Mouse (Mus musculus) midbrain, embryonic 16.5 days (tissue): ENCODE results near the gene Cse1l. TPM values are rescaled to one million over a fixed set of nuclear protein-coding genes. Genes with fewer than 3 reads are reported as not detected.

Source experiments
- ATAC-seq: fragments of 200-750 bp; cut with Nextera tagmentation; 2 replicates; pipeline ENCODE4 v1.8.0; 2017; ENCODE audit warnings: moderate TSS enrichment
- H3K27ac ChIP-seq: fragments of 300-500 bp; sonication (generic); 2 replicates; pipeline ENCODE4 v1.5.1; 2014; ENCODE audit warnings: mild to moderate bottlenecking, low read length, mixed read lengths
- H3K27me3 ChIP-seq: fragments of 300-500 bp; sonication (generic); 2 replicates; pipeline ENCODE4 v1.6.1; 2014; ENCODE audit warnings: low read depth, low read length, mixed read lengths; ENCODE audit not compliant: control insufficient read depth, insufficient read depth
- H3K36me3 ChIP-seq: fragments of 300-500 bp; sonication (generic); 2 replicates; pipeline ENCODE4 v1.6.1; 2014; ENCODE audit warnings: mild to moderate bottlenecking, low read length, moderate library complexity, mixed read lengths; ENCODE audit not compliant: control insufficient read depth, insufficient read depth
- H3K4me1 ChIP-seq: fragments of 300-500 bp; sonication (generic); 2 replicates; pipeline ENCODE4 v1.6.1; 2014; ENCODE audit warnings: mild to moderate bottlenecking, low read length, mixed read lengths; ENCODE audit not compliant: control insufficient read depth, insufficient read depth
- H3K4me2 ChIP-seq: fragments of 300-500 bp; sonication (generic); 2 replicates; pipeline ENCODE4 v1.6.1; 2014; ENCODE audit warnings: mild to moderate bottlenecking, low read length, mixed read lengths
- H3K4me3 ChIP-seq: fragments of 300-500 bp; sonication (generic); 2 replicates; pipeline ENCODE4 v1.5.1; 2014; ENCODE audit warnings: low read depth, mild to moderate bottlenecking, low read length, moderate library complexity, mixed read lengths
- H3K9ac ChIP-seq: fragments of 300-500 bp; sonication (generic); 2 replicates; pipeline ENCODE4 v1.6.1; 2014; ENCODE audit warnings: low read depth, low read length, mixed read lengths
- H3K9me3 ChIP-seq: fragments of 300-500 bp; sonication (generic); replicated peaks from 2 replicates; pipeline ENCODE4 v1.6.1; 2014; ENCODE audit warnings: mild to moderate bottlenecking, low read length, mixed read lengths; ENCODE audit not compliant: control insufficient read depth, poor library complexity, severe bottlenecking
- WGBS: fragments of 180-500 bp; shearing (Covaris S2); extraction: QIAGEN DNeasy Blood & Tissue Kit; methylation state at CpG from one replicate; pipeline ENCODE4 v1.1.7; 2014; 5-methylcytosine and 5-hydroxymethylcytosine counted together
- polyA plus RNA-seq: library from polyadenylated mRNA; unstranded; fragments of >200 nt; fragmentation: Nextera tagmentation; extraction: Ambion mirVana; gene quantifications from 2 replicates; pipeline ENCODE4 v1.2.1, GENCODE M21; 2015

Cse1l gene
- polyA plus RNA-seq, 1 experiment from 2014 or later = 100 TPM

GRCm38 (mm10) chr2:166896368-166896767, 9.5 kb upstream of the Cse1l start:
- H3K9me3 ChIP-seq = no peaks in the 10 kb centered on the region
- 70% methylated on average over 13 of the region's 13 CpGs for WGBS
- no peak overlapping the region for H3K27ac ChIP-seq
- ATAC-seq = no peak
- no peak overlapping the region for H3K4me3 ChIP-seq
- H3K4me1 ChIP-seq = no peaks in the 10 kb centered on the region
- no peaks in the 10 kb centered on the region for H3K27me3 ChIP-seq
- H3K9ac ChIP-seq = no peak overlapping the region
- peaks cover 6% of the 10 kb centered on the region; the same call in 1 of the 2 replicates for H3K36me3 ChIP-seq
- no peak overlapping the region for H3K4me2 ChIP-seq

- H3K27ac ChIP-seq = no peak overlapping the region
- H3K36me3 ChIP-seq = peaks cover 6% of the 10 kb centered on the region; the same call in 1 of the 2 replicates
- 83% methylated on average over 12 of the region's 12 CpGs for WGBS
- H3K4me2 ChIP-seq = no peak overlapping the region
- no peaks in the 10 kb centered on the region for H3K27me3 ChIP-seq
- ATAC-seq = no peak
- H3K9ac ChIP-seq = no peak overlapping the region
- H3K4me3 ChIP-seq = no peak overlapping the region
- H3K9me3 ChIP-seq = no peaks in the 10 kb centered on the region
- H3K4me1 ChIP-seq = no peaks in the 10 kb centered on the region
Measured at GRCm38 (mm10) chr2:166896974-166897373, 8.9 kb upstream of the Cse1l start.

DNA sequence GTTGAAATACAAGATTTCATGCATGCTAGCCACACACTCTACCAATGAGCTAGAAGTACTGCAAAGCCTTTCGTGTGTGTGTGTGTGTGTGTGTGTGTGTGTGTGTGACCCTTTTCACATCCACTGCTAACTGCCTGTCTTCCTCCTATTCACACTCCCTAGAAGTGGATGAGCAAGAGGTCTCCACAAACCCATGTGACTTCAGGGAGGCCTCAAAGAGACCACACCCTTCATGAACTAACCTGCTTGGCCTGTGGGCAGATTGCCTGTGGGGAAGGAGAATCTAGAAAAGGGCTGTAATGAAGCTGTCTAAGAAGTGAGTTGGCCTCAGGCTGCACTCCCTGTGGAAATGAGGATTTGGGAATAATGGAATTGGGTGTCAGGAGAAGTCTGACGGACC, 6.7 kb upstream of the Cse1l start:
- no peak overlapping the region for H3K4me2 ChIP-seq
- peaks cover 4% of the 10 kb centered on the region; the same call in 1 of the 2 replicates for H3K36me3 ChIP-seq
- H3K27ac ChIP-seq = no peak overlapping the region
- no peaks in the 10 kb centered on the region for H3K27me3 ChIP-seq
- no peaks in the 10 kb centered on the region for H3K9me3 ChIP-seq
- 79% methylated on average over 2 of the region's 2 CpGs for WGBS
- H3K4me3 ChIP-seq = no peak overlapping the region
- no peak for ATAC-seq
- H3K9ac ChIP-seq = no peak overlapping the region
- H3K4me1 ChIP-seq = no peaks in the 10 kb centered on the region

DNA sequence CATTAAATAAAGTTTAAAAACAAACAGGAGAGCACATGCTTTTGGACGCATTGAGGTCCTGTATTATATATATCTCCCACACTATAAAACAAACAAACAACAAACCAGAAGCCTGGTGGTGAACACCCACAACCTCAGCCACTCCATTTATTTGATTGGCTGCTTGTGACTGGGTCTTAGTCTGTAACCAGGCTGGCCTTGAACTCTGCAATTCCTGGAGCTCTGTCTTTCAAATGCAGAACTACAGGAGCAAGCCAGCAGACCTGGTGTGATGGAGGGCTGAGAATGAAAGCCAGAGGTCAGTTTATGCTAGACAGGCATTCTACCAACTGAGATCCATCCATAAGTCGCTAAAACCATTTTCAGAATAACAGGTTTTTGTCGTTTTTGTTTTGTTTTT, 6.1 kb upstream of the Cse1l start:
- 68% methylated on average over 3 of the region's 3 CpGs for WGBS
- H3K27me3 ChIP-seq = no peaks in the 10 kb centered on the region
- H3K9ac ChIP-seq = no peak overlapping the region
- H3K36me3 ChIP-seq = peaks cover under 1% of the 10 kb centered on the region; the same call in 1 of the 2 replicates
- no peak overlapping the region for H3K4me2 ChIP-seq
- no peak overlapping the region for H3K27ac ChIP-seq
- no peak for ATAC-seq
- H3K4me3 ChIP-seq = no peak overlapping the region
- H3K9me3 ChIP-seq = no peaks in the 10 kb centered on the region
- H3K4me1 ChIP-seq = no peaks in the 10 kb centered on the region

DNA sequence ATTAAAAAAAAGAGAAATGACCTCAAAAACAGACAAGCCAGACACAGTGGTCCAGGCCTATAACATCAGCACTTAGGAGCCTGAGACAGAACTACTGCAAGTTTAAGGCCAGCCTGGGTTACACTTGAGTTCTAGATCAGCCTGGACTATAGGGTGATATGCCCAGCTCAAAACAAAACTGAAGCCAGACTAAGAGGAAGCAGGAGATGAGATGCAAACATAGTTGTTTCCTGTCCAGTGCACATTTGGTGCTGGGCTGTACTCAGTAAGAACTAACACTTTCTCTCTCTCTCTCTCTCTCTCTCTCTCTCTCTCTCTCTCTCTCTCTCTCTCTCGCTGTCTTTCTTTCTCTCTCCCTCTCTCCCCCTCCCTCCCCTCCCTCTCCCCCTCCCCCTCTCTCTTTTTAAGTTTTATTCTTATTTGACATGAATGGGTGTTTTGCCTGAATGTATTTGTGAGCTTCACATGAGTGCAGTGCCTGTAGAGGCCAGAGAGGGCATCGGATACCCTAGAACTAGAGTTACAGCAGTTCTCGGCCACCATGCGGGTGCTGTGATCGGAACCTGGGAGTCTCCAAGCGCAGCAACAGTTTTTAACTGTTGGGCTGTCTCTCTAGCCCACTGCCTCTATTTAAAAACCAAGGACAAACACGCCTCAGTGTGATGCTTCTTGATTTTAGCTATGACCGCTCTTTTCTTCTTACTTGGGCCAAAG, 4.9 kb upstream of the Cse1l start:
- WGBS = 86% methylated on average over 8 of the region's 8 CpGs
- Histone ChIP-seq H3K9me3 (no peaks in the 10 kb centered on the region), H3K27ac (no peak overlapping the region), H3K9ac (no peak overlapping the region), H3K4me1 (peaks cover 3% of the 10 kb centered on the region), H3K4me3 (no peak overlapping the region), H3K27me3 (no peaks in the 10 kb centered on the region), H3K4me2 (no peak overlapping the region), H3K36me3 (no peaks in the 10 kb centered on the region)
- no peak for ATAC-seq

DNA sequence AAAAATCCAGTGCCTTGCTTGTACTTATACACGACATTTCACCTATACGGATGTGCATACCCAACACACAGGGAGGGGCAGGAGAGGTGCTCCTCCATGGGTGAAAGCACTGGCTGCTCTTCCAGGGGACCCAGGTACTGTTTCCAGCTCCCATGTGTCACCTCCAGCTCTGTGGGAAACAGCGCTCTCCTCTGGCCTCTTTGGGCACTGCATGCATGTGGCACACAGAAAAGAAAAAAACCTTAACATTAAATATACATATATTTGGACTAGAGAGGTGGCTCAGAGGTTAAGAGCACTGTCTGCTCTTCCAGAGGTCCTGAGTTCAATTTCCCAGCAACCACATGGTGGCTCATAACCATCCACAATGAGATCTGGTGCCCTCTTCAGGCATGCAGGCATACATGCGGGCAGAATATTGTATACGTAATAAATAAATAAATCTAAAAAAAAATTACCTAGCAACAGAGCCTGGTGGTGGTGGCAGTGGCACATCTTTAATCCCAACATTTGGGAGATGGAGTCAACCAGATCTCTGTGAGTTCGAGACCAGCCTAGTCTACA, 2.0 kb upstream of the Cse1l start:
- 91% methylated on average over 6 of the region's 6 CpGs for WGBS
- H3K9ac ChIP-seq = no peak overlapping the region

GRCm38 (mm10) chr2:166906523-166907182, 813 bp downstream of the Cse1l start:
- peak; percentile 41 for ATAC-seq

More for the DNA sequence above, 2.0 kb upstream of the Cse1l start:
- Histone ChIP-seq H3K27ac (no peak overlapping the region), H3K4me1 (peaks cover 12% of the 10 kb centered on the region), H3K9me3 (no peaks in the 10 kb centered on the region), H3K4me2 (no peak overlapping the region), H3K4me3 (no peak overlapping the region), H3K36me3 (no peaks in the 10 kb centered on the region), H3K27me3 (no peaks in the 10 kb centered on the region)
- no peak for ATAC-seq

DNA sequence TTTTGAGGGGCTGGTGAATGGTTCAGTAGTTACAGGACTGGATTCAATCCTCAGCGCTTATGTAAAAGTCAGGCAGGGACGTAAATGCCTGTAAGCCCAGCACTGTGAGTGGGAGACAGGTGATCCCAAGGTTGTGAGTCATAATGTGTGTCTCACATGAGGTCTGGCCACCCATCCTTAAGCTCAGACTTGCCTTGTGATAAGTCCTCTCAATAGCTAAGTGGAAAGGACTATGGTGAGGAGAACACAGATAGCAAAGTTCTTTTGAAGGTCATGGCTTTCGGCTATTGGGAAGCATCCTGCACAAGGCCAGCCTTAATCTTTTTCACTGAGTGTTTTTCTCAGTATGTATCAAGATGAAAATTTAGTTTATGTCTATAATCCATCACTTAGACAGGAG, 3.9 kb downstream of the Cse1l start:
- H3K9ac ChIP-seq = no peak overlapping the region
- no peaks in the 10 kb centered on the region for H3K27me3 ChIP-seq
- H3K36me3 ChIP-seq = no peaks in the 10 kb centered on the region
- no peak overlapping the region for H3K4me3 ChIP-seq
- 98% methylated on average over 3 of the region's 3 CpGs for WGBS
- H3K4me2 ChIP-seq = no peak overlapping the region
- no peaks in the 10 kb centered on the region for H3K9me3 ChIP-seq
- no peak overlapping the region for H3K27ac ChIP-seq
- peaks cover 12% of the 10 kb centered on the region for H3K4me1 ChIP-seq
- no peak for ATAC-seq

More at GRCm38 (mm10) chr2:166906523-166907182, 813 bp downstream of the Cse1l start:
- no peaks in the 10 kb centered on the region for H3K36me3 ChIP-seq
- H3K4me3 ChIP-seq = peak overlapping the region; percentile 63
- under 1% methylated on average over 28 of the region's 28 CpGs for WGBS
- H3K27me3 ChIP-seq = no peaks in the 10 kb centered on the region
- peak overlapping the region; percentile 66 for H3K4me2 ChIP-seq
- H3K9me3 ChIP-seq = no peaks in the 10 kb centered on the region
- H3K27ac ChIP-seq = peak overlapping the region; percentile 98
- peaks cover 12% of the 10 kb centered on the region for H3K4me1 ChIP-seq
- peak overlapping the region; percentile 85 for H3K9ac ChIP-seq

DNA sequence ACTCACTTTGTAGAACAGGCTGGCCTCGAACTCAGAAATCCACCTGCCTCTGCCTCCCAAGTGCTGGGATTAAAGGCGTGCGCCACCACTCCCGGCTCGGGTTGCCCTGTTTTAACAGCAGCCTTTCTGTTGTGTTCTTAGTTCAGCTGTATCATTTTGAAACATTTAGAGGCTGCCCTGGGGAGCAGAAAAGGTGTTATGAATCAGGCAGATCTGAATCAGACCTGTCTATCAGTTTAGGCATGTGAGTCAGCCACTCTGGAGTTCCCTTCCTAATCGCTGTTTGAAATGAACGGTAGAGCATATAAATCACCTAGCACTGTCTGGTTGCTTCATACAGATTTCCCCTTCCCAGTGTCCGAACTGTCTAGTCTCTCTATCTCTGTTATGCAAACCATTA, 4.7 kb downstream of the Cse1l start:
- H3K27ac ChIP-seq = no peak overlapping the region
- no peaks in the 10 kb centered on the region for H3K9me3 ChIP-seq
- 95% methylated on average over 8 of the region's 8 CpGs for WGBS
- H3K9ac ChIP-seq = no peak overlapping the region
- H3K4me3 ChIP-seq = no peak overlapping the region
- ATAC-seq = no peak
- no peak overlapping the region for H3K4me2 ChIP-seq
- peaks cover 10% of the 10 kb centered on the region for H3K4me1 ChIP-seq
- no peaks in the 10 kb centered on the region for H3K27me3 ChIP-seq
- no peaks in the 10 kb centered on the region for H3K36me3 ChIP-seq
